ENCODE assay signal across 13 mouse cellular contexts in genomic region chr10:45311624-45312023, GRCm38 (mm10). TPM values are rescaled to one million over a fixed set of nuclear protein-coding genes. Genes with fewer than 3 reads are reported as not detected.
DNase-seq lines count a peak whose midpoint lies in the region; ATAC-seq and TF ChIP-seq lines count a peak whose summit lies in the region.
"Had no signal": no experiment of that assay in that cellular context is flagged by ENCODE, and none has a peak within 500 bp of the region (broad histone marks: within the 10 kb centered on the region; RNA-seq: fewer than 3 reads in every experiment).

No protein-coding gene starts in this region.

- TF ChIP-seq CTCF in gastrocnemius, adult 2 months (IDR thresholded peaks at IDR 0.05) = no peak

- no peak overlapping the region for H3K27ac ChIP-seq in limb, embryonic 11.5 days (replicated peaks; ENCODE audit: low read depth, low read length)
- no peak overlapping the region; the same call in 1 of the 2 replicates for H3K27ac ChIP-seq in limb, embryonic 10.5 days
- peak overlapping the region; percentile 56; the same call in 1 of the 2 replicates for H3K27ac ChIP-seq in embryonic facial prominence, embryonic 14.5 days (replicated peaks; ENCODE audit: low read depth, low read length)
- H3K27ac ChIP-seq in gastrocnemius, adult 2 months = peak overlapping the region; percentile 93
- H3K27ac ChIP-seq in limb, embryonic 15.5 days = no peak overlapping the region
- H3K27ac ChIP-seq: lung, embryonic 15.5 days; midbrain, embryonic 10.5 days had no signal

- intact Hi-C loops in gastrocnemius, adult 2 months (cut with DNase I) = no loop called here

- 76% methylated on average over 7 of the region's 7 CpGs for WGBS in limb, embryonic 11.5 days
- WGBS in limb, embryonic 10.5 days = 81% methylated on average over 7 of the region's 7 CpGs
- 66% methylated on average over 7 of the region's 7 CpGs for WGBS in embryonic facial prominence, embryonic 14.5 days
- WGBS in limb, embryonic 15.5 days = 64% methylated on average over 7 of the region's 7 CpGs

- ATAC-seq in limb, embryonic 11.5 days (ENCODE audit: insufficient number of reproducible peaks, low FRiP score, low TSS enrichment, low read depth) = peak; percentile 35; the same call in 1 of the 2 replicates
- ATAC-seq in embryonic facial prominence, embryonic 14.5 days (ENCODE audit: low read depth) = peak; percentile 93
- ATAC-seq in limb, embryonic 15.5 days (ENCODE audit: insufficient number of reproducible peaks, low FRiP score, low TSS enrichment, low read depth) = peak; percentile 70; the same call in 1 of the 2 replicates

- no peaks in the 10 kb centered on the region for H3K4me1 ChIP-seq in limb, embryonic 11.5 days (ENCODE audit: control insufficient read depth, insufficient read depth, low read length)
- H3K4me1 ChIP-seq in limb, embryonic 10.5 days = peaks cover 4% of the 10 kb centered on the region; the same call in 1 of the 2 replicates
- no peaks in the 10 kb centered on the region; the same call in 1 of the 2 replicates for H3K4me1 ChIP-seq in embryonic facial prominence, embryonic 14.5 days (ENCODE audit: control insufficient read depth, insufficient read depth, low read length)
- no peaks in the 10 kb centered on the region for H3K4me1 ChIP-seq in limb, embryonic 15.5 days
- H3K4me1 ChIP-seq: lung, embryonic 15.5 days; midbrain, embryonic 10.5 days had no signal

- no peak for DNase-seq in limb, embryonic 11.5 days (ENCODE audit: low spot score)
- no peak for DNase-seq in limb, embryonic 10.5 days (ENCODE audit: low spot score)
- peak; percentile 77 for DNase-seq in embryonic facial prominence, embryonic 14.5 days (ENCODE audit: low spot score)
- DNase-seq in gastrocnemius, adult 2 months = peak; percentile 82
- DNase-seq in urinary bladder, postnatal 25 days (ENCODE audit: low spot score) = no peak
- DNase-seq in adipocyte (ENCODE audit: low spot score) = no peak
- DNase-seq: cerebellum, adult 8-10 months; kidney, adult 9 months; right cerebral cortex, postnatal 4 days had no signal

- no peaks in the 10 kb centered on the region for H3K9me3 ChIP-seq in limb, embryonic 11.5 days (ENCODE audit: control insufficient read depth, low read length)
- H3K9me3 ChIP-seq in limb, embryonic 10.5 days (replicated peaks) = no peaks in the 10 kb centered on the region
- no peaks in the 10 kb centered on the region for H3K9me3 ChIP-seq in embryonic facial prominence, embryonic 14.5 days (ENCODE audit: control insufficient read depth, low read length)
- H3K9me3 ChIP-seq in limb, embryonic 15.5 days = no peaks in the 10 kb centered on the region
- H3K9me3 ChIP-seq: lung, embryonic 15.5 days; midbrain, embryonic 10.5 days had no signal

- no peaks in the 10 kb centered on the region for H3K27me3 ChIP-seq in limb, embryonic 11.5 days (ENCODE audit: control insufficient read depth, insufficient read depth, low read length)
- no peaks in the 10 kb centered on the region for H3K27me3 ChIP-seq in limb, embryonic 10.5 days (ENCODE audit: low read depth, poor library complexity, severe bottlenecking)
- H3K27me3 ChIP-seq in embryonic facial prominence, embryonic 14.5 days (replicated peaks; ENCODE audit: control insufficient read depth, insufficient read depth, low read length) = no peaks in the 10 kb centered on the region
- no peaks in the 10 kb centered on the region for H3K27me3 ChIP-seq in limb, embryonic 15.5 days
- H3K27me3 ChIP-seq: lung, embryonic 15.5 days had no signal

- H3K4me3 ChIP-seq in limb, embryonic 11.5 days (ENCODE audit: low read depth, low read length) = no peak overlapping the region
- no peak overlapping the region for H3K4me3 ChIP-seq in limb, embryonic 10.5 days
- H3K4me3 ChIP-seq in embryonic facial prominence, embryonic 14.5 days (ENCODE audit: low read depth, low read length) = no peak overlapping the region
- peak overlapping the region; percentile 51 for H3K4me3 ChIP-seq in gastrocnemius, adult 2 months
- H3K4me3 ChIP-seq in limb, embryonic 15.5 days = no peak overlapping the region
- H3K4me3 ChIP-seq: lung, embryonic 15.5 days; midbrain, embryonic 10.5 days had no signal

- H3K9ac ChIP-seq in limb, embryonic 11.5 days (ENCODE audit: low read length) = no peak overlapping the region
- no peak overlapping the region for H3K9ac ChIP-seq in embryonic facial prominence, embryonic 14.5 days (ENCODE audit: low read depth, low read length)
- no peak overlapping the region for H3K9ac ChIP-seq in limb, embryonic 15.5 days
- H3K9ac ChIP-seq: lung, embryonic 15.5 days had no signal

- no peak overlapping the region for H3K4me2 ChIP-seq in limb, embryonic 11.5 days (ENCODE audit: low read depth, severe bottlenecking)
- H3K4me2 ChIP-seq in embryonic facial prominence, embryonic 14.5 days (ENCODE audit: low read depth, low read length) = no peak overlapping the region
- no peak overlapping the region for H3K4me2 ChIP-seq in limb, embryonic 15.5 days
- H3K4me2 ChIP-seq: lung, embryonic 15.5 days had no signal

- no peaks in the 10 kb centered on the region for H3K36me3 ChIP-seq in limb, embryonic 11.5 days (ENCODE audit: control insufficient read depth, insufficient read depth, low read length)
- no peaks in the 10 kb centered on the region for H3K36me3 ChIP-seq in limb, embryonic 10.5 days
- no peaks in the 10 kb centered on the region for H3K36me3 ChIP-seq in embryonic facial prominence, embryonic 14.5 days (ENCODE audit: control insufficient read depth, insufficient read depth, low read length)
- H3K36me3 ChIP-seq in limb, embryonic 15.5 days = no peaks in the 10 kb centered on the region
- H3K36me3 ChIP-seq: lung, embryonic 15.5 days; midbrain, embryonic 10.5 days had no signal

RNA-seq across cellular contexts. Expression of gene Bves, which starts 23.9 kb away (rescaled TPM):
- polyA plus RNA-seq in limb, embryonic 11.5 days (2014; fragmentation: Nextera tagmentation; extraction: Ambion mirVana) = 10.1 and 11.2 TPM in 2 replicates
- 4.1 and 5.3 TPM in 2 replicates for polyA plus RNA-seq in limb, embryonic 10.5 days (2016; fragmentation: Nextera tagmentation; extraction: Ambion mirVana)
- 3.8 and 5.7 TPM in 2 replicates for polyA plus RNA-seq in embryonic facial prominence, embryonic 14.5 days (2014; fragmentation: Nextera tagmentation; extraction: Ambion mirVana)
- 10 to 100 TPM; 36.3 to 41.6 TPM for total RNA-seq in gastrocnemius, adult 2 months (2021)
- polyA plus RNA-seq in limb, embryonic 15.5 days (2015; fragmentation: Nextera tagmentation; extraction: Ambion mirVana) = 3.0 and 4.3 TPM in 2 replicates
- total RNA-seq: granulocyte monocyte progenitor cell, adult 5-6 weeks had no signal

Comparison
In these comparisons a context has a peak if more than half of its experiments do, and no peak if none do; other contexts are left out.
1. ATAC-seq: peak in every context shown above with its lines; median percentile 93 in embryonic facial prominence, embryonic 14.5 days; 70 in limb, embryonic 15.5 days; 35 in limb, embryonic 11.5 days.
2. DNase-seq: peak in embryonic facial prominence, embryonic 14.5 days (single experiment) and gastrocnemius, adult 2 months (single experiment); none in limb, embryonic 11.5 days (single experiment), limb, embryonic 10.5 days (single experiment), urinary bladder, postnatal 25 days (single experiment) and adipocyte (single experiment).
3. H3K27ac ChIP-seq: peak in embryonic facial prominence, embryonic 14.5 days (single experiment) and gastrocnemius, adult 2 months (single experiment); none in limb, embryonic 11.5 days (single experiment), limb, embryonic 10.5 days (single experiment) and limb, embryonic 15.5 days (single experiment).